Mouse (Mus musculus): ENCODE data around the gene Gzmf.
"Not testable (repeated sequence)": the region's sequence is repeated elsewhere in the genome, so short reads cannot be mapped to it uniquely, and the experiment has no call there.

Gzmf gene

GRCm38 (mm10) chr14:56211317-56211716 lies at the start of gene Gzmf:
TSS of gene Gzmf (minus strand) at chr14:56211417.
- no peak for ATAC-seq (ENCODE audit: low TSS enrichment)

GRCm38 (mm10) chr14:56240409-56240808 lies 29.2 kb upstream of the Gzmf start:
- ATAC-seq (ENCODE audit: low TSS enrichment) = no peak

- ATAC-seq (ENCODE audit: low TSS enrichment) = no peak
Measured at GRCm38 (mm10) chr14:56234556-56234955, 23.3 kb upstream of the Gzmf start, which contains the start of gene Gzmc. TSS of gene Gzmc (minus strand) at chr14:56234656.

- ATAC-seq (ENCODE audit: low TSS enrichment) = no peak
Measured at GRCm38 (mm10) chr14:56205613-56206012, 5.6 kb downstream of the Gzmf start.

- ATAC-seq (ENCODE audit: low TSS enrichment) = peak; percentile 69; the same call in 1 of the 2 replicates
Measured at GRCm38 (mm10) chr14:56205021-56205420, 6.2 kb downstream of the Gzmf start.

- ATAC-seq (ENCODE audit: low TSS enrichment) = peak; percentile 73
Measured at GRCm38 (mm10) chr14:56203975-56204374, 7.2 kb downstream of the Gzmf start.

- no peak for ATAC-seq (ENCODE audit: low TSS enrichment)
Measured at GRCm38 (mm10) chr14:56186946-56187345, 24.3 kb downstream of the Gzmf start.

GRCm38 (mm10) chr14:56186521-56186920 lies 24.7 kb downstream of the Gzmf start:
- no peak for ATAC-seq (ENCODE audit: low TSS enrichment)

GRCm38 (mm10) chr14:56177651-56178050 lies 33.6 kb downstream of the Gzmf start:
- 0 out of 2 replicates have a peak, but pooled peaks have one; percentile 64 for ATAC-seq (ENCODE audit: low TSS enrichment)

GRCm38 (mm10) chr14:56174499-56174898 lies 36.7 kb downstream of the Gzmf start, which contains the start of gene Gzmn:
TSS of gene Gzmn (minus strand) at chr14:56174599.
- no peak for ATAC-seq (ENCODE audit: low TSS enrichment)

- peak; percentile 60 for ATAC-seq (ENCODE audit: low TSS enrichment)
Measured at GRCm38 (mm10) chr14:56173396-56173795, 37.8 kb downstream of the Gzmf start.

- no peak for ATAC-seq (ENCODE audit: low TSS enrichment)
Measured at GRCm38 (mm10) chr14:56172744-56173143, 38.5 kb downstream of the Gzmf start.

GRCm38 (mm10) chr14:56168009-56168408 lies 43.2 kb downstream of the Gzmf start:
- ATAC-seq (ENCODE audit: low TSS enrichment) = peak; percentile 97

- no peak for ATAC-seq (ENCODE audit: low TSS enrichment)
Measured at GRCm38 (mm10) chr14:56162109-56162508, 49.1 kb downstream of the Gzmf start.

GRCm38 (mm10) chr14:56159479-56159878 lies 51.7 kb downstream of the Gzmf start, which contains the start of gene Gzmg:
TSS of gene Gzmg (minus strand) at chr14:56159579.
- not testable (repeated sequence) for ATAC-seq (ENCODE audit: low TSS enrichment)

- no peak for ATAC-seq (ENCODE audit: low TSS enrichment)
Measured at GRCm38 (mm10) chr14:56155340-56155739, 55.9 kb downstream of the Gzmf start.
